Mouse (Mus musculus) kidney, postnatal 0 days (tissue): ENCODE measurements around the gene Mettl26. TPM values are rescaled to one million over a fixed set of nuclear protein-coding genes. Genes with fewer than 3 reads are reported as not detected.

ENCODE experiments used
- ATAC-seq: fragments of 200-750 bp; cut with Nextera tagmentation; replicated peaks from 2 replicates; pipeline ENCODE4 v1.8.0; 2017; ENCODE audit warnings: low read depth, moderate number of reproducible peaks, moderate TSS enrichment, moderate library complexity; ENCODE audit not compliant: low FRiP score
- DNase-seq: peaks from one replicate; pipeline ENCODE4 v3.0.0-alpha.2; 2016; ENCODE audit warnings: low spot score
- H3K27ac ChIP-seq: fragments of 300-500 bp; sonication (generic); 2 replicates; pipeline ENCODE4 v1.5.1; 2014; ENCODE audit warnings: mild to moderate bottlenecking
- H3K27me3 ChIP-seq: fragments of 300-500 bp; sonication (generic); 2 replicates; pipeline ENCODE4 v1.6.1; 2014; ENCODE audit warnings: low read length, mixed read lengths; ENCODE audit not compliant: insufficient read depth
- H3K36me3 ChIP-seq: fragments of 300-500 bp; sonication (generic); 2 replicates; pipeline ENCODE4 v1.6.1; 2014; ENCODE audit warnings: low read length, mixed read lengths; ENCODE audit not compliant: insufficient read depth
- H3K4me1 ChIP-seq: fragments of 300-500 bp; sonication (generic); replicated peaks from 2 replicates; pipeline ENCODE4 v1.6.1; 2014; ENCODE audit warnings: antibody characterized with exemption, low read length, mixed read lengths; ENCODE audit not compliant: insufficient read depth
- H3K4me2 ChIP-seq: fragments of 300-500 bp; sonication (generic); 2 replicates; pipeline ENCODE4 v1.6.1; 2014; ENCODE audit warnings: mild to moderate bottlenecking, low read length, moderate library complexity, mixed read lengths
- H3K4me3 ChIP-seq: fragments of 300-500 bp; sonication (generic); replicated peaks from 2 replicates; pipeline ENCODE4 v1.5.1; 2014; ENCODE audit warnings: low read depth, low read length
- H3K9ac ChIP-seq: fragments of 300-500 bp; sonication (generic); 2 replicates; pipeline ENCODE4 v1.6.1; 2014; ENCODE audit warnings: low read depth, low read length
- H3K9me3 ChIP-seq: fragments of 300-500 bp; sonication (generic); replicated peaks from 2 replicates; pipeline ENCODE4 v1.6.1; 2016; ENCODE audit warnings: low read length, inconsistent platforms, mixed read lengths
- CTCF ChIP-seq: IDR thresholded peaks from 2 replicates; pipeline ENCODE4 v1.5.1; 2016; ENCODE audit warnings: antibody characterized with exemption, low read depth, mild to moderate bottlenecking, moderate library complexity
- WGBS: fragments of 180-500 bp; shearing (Covaris S2); extraction: QIAGEN DNeasy Blood & Tissue Kit; methylation state at CpG from one replicate; pipeline ENCODE4 v1.1.7; 2014; 5-methylcytosine and 5-hydroxymethylcytosine counted together
- microRNA-seq: library from miRNA; unstranded; fragments of <30 nt; microRNA quantifications from one replicate; pipeline ENCODE4, GENCODE M21; 2016
- polyA plus RNA-seq: library from polyadenylated mRNA; unstranded; fragments of >200 nt; fragmentation: Nextera tagmentation; extraction: Ambion mirVana; gene quantifications from 2 replicates; pipeline ENCODE4 v1.2.1, GENCODE M21; 2015

Gene Mettl26
- polyA plus RNA-seq, 1 experiment from 2014 or later = 106 TPM

DNA sequence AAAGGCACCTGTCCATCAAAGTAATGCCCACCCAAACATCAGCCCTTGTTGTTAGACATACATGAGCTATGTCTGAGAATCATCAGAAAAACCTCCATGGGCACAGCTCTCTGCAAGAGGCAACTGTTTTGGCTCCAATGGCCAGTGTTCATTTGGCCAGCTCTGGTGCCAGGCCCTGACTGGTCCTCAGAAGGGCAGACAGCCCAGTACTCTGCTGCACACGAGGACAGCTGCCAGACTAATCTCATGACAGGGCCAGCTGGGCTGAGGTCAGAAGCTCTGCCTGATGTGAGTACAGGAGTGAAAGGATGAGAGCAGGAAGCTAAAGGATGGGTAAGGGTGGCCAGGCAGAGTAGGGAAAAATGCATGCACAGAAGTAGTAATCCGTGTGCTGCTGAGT lies 50.5 kb downstream of the Mettl26 start:
- H3K4me3 ChIP-seq = no peak overlapping the region
- H3K4me1 ChIP-seq = no peaks in the 10 kb centered on the region
- peaks cover 37% of the 10 kb centered on the region for H3K36me3 ChIP-seq
- no peak overlapping the region for H3K9ac ChIP-seq
- no peaks in the 10 kb centered on the region for H3K27me3 ChIP-seq
- no peak for TF ChIP-seq CTCF
- H3K27ac ChIP-seq = no peak overlapping the region
- 77% methylated on average over 2 of the region's 2 CpGs for WGBS
- ATAC-seq (no peak), DNase-seq (no peak)
- H3K9me3 ChIP-seq = no peaks in the 10 kb centered on the region
- H3K4me2 ChIP-seq = no peak overlapping the region

Small RNA genes lying within 50 kb of the gene (microRNA-seq; reads per million reads assigned to microRNA genes)
- 0.60 reads per million for gene Mir3082

Other genes starting within 250 kb of the Mettl26 start
- gene Gng13, start 157.9 kb upstream of the Mettl26 start, polyA plus RNA-seq = 0.70 TPM in 2 replicates
- 10.3 and 13.8 TPM in 2 replicates for gene Chtf18, start 147.7 kb upstream of the Mettl26 start, polyA plus RNA-seq
- gene Rpusd1, start 147.4 kb upstream of the Mettl26 start, polyA plus RNA-seq = 14.9 and 16.5 TPM in 2 replicates
- gene Mslnl, start 139.0 kb upstream of the Mettl26 start, polyA plus RNA-seq = not detected in 2 replicates
- gene Msln, start 120.7 kb upstream of the Mettl26 start, polyA plus RNA-seq = 6.6 and 9.6 TPM in 2 replicates
- gene Narfl, start 101.3 kb upstream of the Mettl26 start, polyA plus RNA-seq = 34.5 and 35.3 TPM in 2 replicates
- gene Haghl, start 89.4 kb upstream of the Mettl26 start, polyA plus RNA-seq = 79.9 and 80.0 TPM in 2 replicates
- 0.13 and 0.17 TPM in 2 replicates for gene Ccdc78, start 88.5 kb upstream of the Mettl26 start, polyA plus RNA-seq
- 112 and 117 TPM in 2 replicates for gene Fam173a, start 82.2 kb upstream of the Mettl26 start, polyA plus RNA-seq
- 0.82 TPM in 1 of 2 replicates, not detected in the other for gene AC134908.4, start 79.4 kb upstream of the Mettl26 start, polyA plus RNA-seq
- 45.4 and 50.9 TPM in 2 replicates for gene Metrn, start 77.9 kb upstream of the Mettl26 start, polyA plus RNA-seq
- 0.34 and 0.56 TPM in 2 replicates for gene Fbxl16, start 66.0 kb upstream of the Mettl26 start, polyA plus RNA-seq
- 21.0 and 22.1 TPM in 2 replicates for gene Wdr24, start 51.4 kb upstream of the Mettl26 start, polyA plus RNA-seq
- 53.1 and 54.5 TPM in 2 replicates for gene Jmjd8, start 46.2 kb upstream of the Mettl26 start, polyA plus RNA-seq
- 267 and 287 TPM in 2 replicates for gene Stub1, start 41.7 kb upstream of the Mettl26 start, polyA plus RNA-seq
- 3.7 and 3.9 TPM in 2 replicates for gene Rhbdl1, start 37.8 kb upstream of the Mettl26 start, polyA plus RNA-seq
- gene Gm20683, start 33.3 kb upstream of the Mettl26 start, polyA plus RNA-seq = 2.7 and 2.8 TPM in 2 replicates
- 21.1 and 22.4 TPM in 2 replicates for gene Rhot2, start 30.2 kb upstream of the Mettl26 start, polyA plus RNA-seq
- 10.6 and 10.7 TPM in 2 replicates for gene Wdr90, start 13.6 kb upstream of the Mettl26 start, polyA plus RNA-seq
- 128 and 138 TPM in 2 replicates for gene Mcrip2, start 6.3 kb upstream of the Mettl26 start, polyA plus RNA-seq
- gene Wfikkn1, start 5.8 kb downstream of the Mettl26 start, polyA plus RNA-seq = 0.38 and 0.51 TPM in 2 replicates
- 20.4 and 22.1 TPM in 2 replicates for gene Rab40c, start 44.7 kb downstream of the Mettl26 start, polyA plus RNA-seq
- 69.5 and 70.2 TPM in 2 replicates for gene Pigq, start 69.9 kb downstream of the Mettl26 start, polyA plus RNA-seq
- 1.1 and 2.5 TPM in 2 replicates for gene Nhlrc4, start 69.9 kb downstream of the Mettl26 start, polyA plus RNA-seq
- 6.8 and 7.2 TPM in 2 replicates for gene A930017K11Rik, start 77.5 kb downstream of the Mettl26 start, polyA plus RNA-seq
- gene Capn15, start 110.7 kb downstream of the Mettl26 start, polyA plus RNA-seq = 17.0 and 19.8 TPM in 2 replicates
- 35.3 and 40.2 TPM in 2 replicates for gene Rab11fip3, start 194.5 kb downstream of the Mettl26 start, polyA plus RNA-seq
- 44.8 and 47.3 TPM in 2 replicates for gene Decr2, start 215.3 kb downstream of the Mettl26 start, polyA plus RNA-seq
- gene Nme4, start 220.5 kb downstream of the Mettl26 start, polyA plus RNA-seq = 56.1 and 57.6 TPM in 2 replicates
- 13.0 and 14.0 TPM in 2 replicates for gene Tmem8, start 238.2 kb downstream of the Mettl26 start, polyA plus RNA-seq
- 175 and 192 TPM in 2 replicates for gene Mrpl28, start 248.4 kb downstream of the Mettl26 start, polyA plus RNA-seq